Mouse (Mus musculus) heart, postnatal 25 days (tissue): Measurements from ENCODE around the gene Prps2. TPM values are rescaled to one million over a fixed set of nuclear protein-coding genes. Genes with fewer than 3 reads are reported as not detected.
"Not testable (repeated sequence)": the region's sequence is repeated elsewhere in the genome, so short reads cannot be mapped to it uniquely, and the experiment has no call there.

Experiments
- DNase-seq: peaks from one replicate; pipeline ENCODE4 v3.0.0; 2022; ENCODE audit warnings: low spot score
- intact Hi-C: fragments of 180-260 bp; cut with DNase I; formaldehyde crosslinking; loops from one replicate; pipeline ENCODE4 v1.15.1; 2025
- total RNA-seq, 2 experiments: library from RNA; stranded (reverse); gene quantifications; 2 replicates each; pipeline ENCODE4 v1.2.3; 2021

Prps2 gene
- 1 to 10 TPM; 9.5 to 9.9 TPM for total RNA-seq

- no peak for DNase-seq
- intact Hi-C loops: no loop called here
Measured at GRCm38 (mm10) chrX:167382047-167382853, at the start of gene Prps2. Prps2 (minus strand) TSS chrX:167382749.

DNA sequence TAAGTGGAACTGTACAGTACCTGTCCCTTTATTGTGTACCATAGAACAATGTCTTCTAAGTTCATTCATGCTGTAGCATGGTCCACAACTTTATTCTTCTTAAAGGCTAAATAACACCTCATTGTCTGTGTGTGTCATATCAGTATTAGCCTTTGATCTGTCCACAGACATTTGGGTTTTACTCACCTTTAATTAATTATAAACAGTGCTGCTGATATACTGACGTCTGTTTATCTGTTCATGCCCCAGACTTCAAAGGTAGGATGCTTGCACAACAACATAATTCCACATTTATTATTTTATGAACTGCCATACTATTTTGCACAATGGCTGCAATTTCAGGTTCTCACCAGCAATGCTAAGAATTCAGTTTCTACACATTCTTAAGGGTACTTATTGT, 35.1 kb upstream of the Prps2 start:
- intact Hi-C loops: no loop called here
- DNase-seq: no peak

DNA sequence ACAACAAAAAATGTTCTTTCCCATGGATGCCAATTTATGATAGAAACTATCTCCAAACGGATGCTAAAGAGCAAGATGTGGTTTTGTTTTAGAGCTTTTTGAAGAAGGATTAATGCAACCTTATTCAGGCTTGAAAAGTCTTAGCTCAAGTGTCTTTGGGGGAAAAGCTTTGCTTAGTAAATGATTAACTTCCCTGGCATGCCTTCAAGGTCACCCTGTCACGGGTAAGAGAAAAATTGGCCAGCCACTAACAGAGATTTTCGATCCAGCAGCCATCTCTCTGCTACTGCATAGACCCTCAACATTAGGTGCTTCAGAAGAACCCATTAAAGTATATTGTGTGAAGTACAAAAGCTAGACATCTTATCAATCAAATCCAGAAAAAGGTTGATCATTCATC, 12.4 kb upstream of the Prps2 start:
- DNase-seq: no peak
- intact Hi-C loops: no loop called here

- no peak for DNase-seq
- intact Hi-C loops: no loop called here
Measured at GRCm38 (mm10) chrX:167386647-167387046, 4.1 kb upstream of the Prps2 start.

DNA sequence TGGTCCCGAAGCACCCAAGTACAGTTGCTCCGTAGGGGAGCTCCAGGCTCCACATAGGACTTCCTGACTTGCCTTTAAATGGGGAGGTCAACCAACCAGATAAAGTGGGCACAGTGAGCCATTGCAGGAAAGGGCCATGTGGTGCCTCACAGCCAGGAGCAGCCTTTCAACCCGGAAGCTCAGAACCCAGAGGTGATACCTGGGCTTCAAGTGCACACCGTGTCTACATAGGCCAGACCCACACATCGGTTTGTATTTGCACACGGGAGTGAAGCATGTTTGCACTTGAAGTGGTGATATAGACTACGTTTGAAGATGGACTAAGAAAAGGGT, 271 bp upstream of the Prps2 start:
- intact Hi-C loops: no loop called here
- DNase-seq: no peak

- no peak for DNase-seq
- intact Hi-C loops: no loop called here
Measured at GRCm38 (mm10) chrX:167381583-167382046, 934 bp downstream of the Prps2 start.

DNA sequence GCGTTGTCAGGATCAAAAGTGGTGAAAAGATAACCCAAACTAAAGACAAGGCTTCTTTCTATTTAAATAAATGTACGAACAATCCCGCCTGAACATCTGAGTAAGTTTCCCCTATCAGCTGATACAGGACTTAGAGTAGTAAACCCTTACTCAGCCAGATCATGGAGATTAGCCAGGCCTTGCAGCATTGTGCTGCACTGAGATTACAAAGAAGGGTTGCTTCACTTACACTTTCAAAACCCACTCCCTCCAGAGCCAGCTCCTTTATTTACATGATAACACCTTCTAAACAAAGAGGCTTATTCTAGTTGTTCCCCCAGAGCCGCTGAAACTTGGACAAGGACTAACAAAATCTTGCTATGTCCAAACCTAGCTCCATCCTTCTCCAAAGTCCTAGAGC, 2.5 kb downstream of the Prps2 start:
- intact Hi-C loops: no loop called here
- no peak for DNase-seq

- intact Hi-C loops: not testable (repeated sequence)
Measured at GRCm38 (mm10) chrX:167361231-167361630, 21.3 kb downstream of the Prps2 start.

GRCm38 (mm10) chrX:167359704-167360103, 22.8 kb downstream of the Prps2 start:
- no peak for DNase-seq
- intact Hi-C loops: loop anchor here (5.0 kb wide), 1 partner anchor 67 kb away; no protein-coding TSS in a partner anchor

More at GRCm38 (mm10) chrX:167361231-167361630, 21.3 kb downstream of the Prps2 start:
- not testable (repeated sequence) for DNase-seq

DNA sequence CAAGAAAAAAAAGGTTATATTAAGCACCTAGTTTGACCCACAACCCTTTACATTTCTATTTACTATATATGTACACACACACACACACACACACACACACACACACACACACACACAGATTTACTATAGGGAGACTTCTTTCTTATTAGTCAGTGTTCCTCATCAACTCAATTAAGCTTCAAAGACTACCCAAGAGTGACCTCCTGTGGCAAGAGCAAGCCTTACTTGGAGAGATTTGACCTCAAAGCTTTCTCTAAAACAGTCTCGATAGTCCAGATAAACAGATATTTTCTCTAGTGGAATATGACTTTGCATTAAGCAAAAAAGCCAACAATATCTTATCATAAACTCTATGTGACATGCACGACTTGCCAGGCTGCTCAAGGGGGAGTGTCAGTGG, 25.1 kb downstream of the Prps2 start:
- no peak for DNase-seq
- intact Hi-C loops: loop anchor here (5.0 kb wide), 1 partner anchor 65 kb away; no protein-coding TSS in a partner anchor

DNA sequence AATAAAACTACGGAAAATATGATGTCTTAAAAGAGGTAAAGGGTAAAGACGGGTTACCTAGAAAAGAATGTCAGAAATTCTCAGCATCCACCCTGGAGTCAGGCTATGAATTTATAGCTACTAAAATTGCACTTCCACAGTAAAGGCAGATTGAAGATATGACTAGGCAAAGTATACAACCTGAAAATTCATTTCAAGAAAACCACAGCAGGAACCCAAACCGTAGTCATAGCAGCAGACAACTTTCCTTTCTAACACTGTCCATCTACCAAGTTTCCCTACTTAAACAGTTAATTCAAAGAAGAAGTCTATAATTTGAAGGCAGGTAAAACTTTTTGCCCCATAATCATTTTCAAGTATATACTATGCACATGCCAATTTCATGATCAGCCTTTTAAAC, 26.6 kb downstream of the Prps2 start:
- DNase-seq: no peak
- intact Hi-C loops: loop anchor here (5.0 kb wide), 1 partner anchor 64 kb away; no protein-coding TSS in a partner anchor

- intact Hi-C loops: no loop called here
- no peak for DNase-seq
Measured at GRCm38 (mm10) chrX:167353617-167354016, 28.9 kb downstream of the Prps2 start.

- intact Hi-C loops: no loop called here
- DNase-seq: no peak
Measured at GRCm38 (mm10) chrX:167346440-167346839, 36.1 kb downstream of the Prps2 start.

DNA sequence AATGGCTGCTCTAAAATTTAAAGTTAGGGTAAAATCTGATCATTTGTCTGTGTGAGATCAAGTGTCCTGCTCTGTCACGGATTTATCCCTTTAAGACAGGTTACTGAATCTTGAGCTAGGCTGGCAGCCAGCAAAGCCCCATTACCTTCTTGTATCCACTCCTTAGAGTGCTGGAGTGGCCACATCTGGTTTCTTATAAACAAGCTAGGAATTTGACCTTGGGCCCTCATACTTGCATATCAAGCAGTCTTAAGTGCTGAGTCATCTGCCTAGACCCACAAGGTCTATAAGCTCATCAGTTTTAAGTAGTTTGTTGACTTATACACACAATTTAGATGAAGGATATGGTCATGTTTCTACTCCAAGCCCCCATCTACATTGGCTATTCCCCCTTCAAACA, 38.2 kb downstream of the Prps2 start:
- intact Hi-C loops: no loop called here
- no peak for DNase-seq

DNA sequence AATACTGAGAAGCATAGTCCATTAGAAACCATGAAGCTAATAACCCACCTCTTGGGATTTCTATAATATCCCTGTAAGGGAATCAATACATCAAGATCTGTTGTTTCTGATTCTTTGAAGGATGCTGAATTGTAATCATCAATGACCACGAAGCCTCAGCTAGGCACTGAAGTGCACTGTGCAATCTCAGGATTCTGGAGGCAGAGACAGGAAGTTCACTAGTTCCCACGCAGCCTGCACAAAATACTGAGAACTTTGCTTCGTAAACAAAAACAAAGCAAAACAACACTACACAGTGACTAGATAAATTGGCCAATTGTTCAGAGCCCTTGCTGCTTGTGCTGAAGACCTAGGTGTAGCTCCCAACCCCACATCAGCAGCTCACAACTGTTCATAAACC, 40.7 kb downstream of the Prps2 start:
- intact Hi-C loops: no loop called here
- DNase-seq: no peak

- intact Hi-C loops: no loop called here
- no peak for DNase-seq
Measured at GRCm38 (mm10) chrX:167340190-167340589, 42.4 kb downstream of the Prps2 start.

- no peak for DNase-seq
- intact Hi-C loops: no loop called here
Measured at GRCm38 (mm10) chrX:167337990-167338389, 44.6 kb downstream of the Prps2 start.

- DNase-seq: no peak
- intact Hi-C loops: no loop called here
Measured at GRCm38 (mm10) chrX:167334571-167334970, 48.0 kb downstream of the Prps2 start.

GRCm38 (mm10) chrX:167332607-167333006, 49.9 kb downstream of the Prps2 start:
- intact Hi-C loops: no loop called here
- DNase-seq: no peak

GRCm38 (mm10) chrX:167330993-167331392, 51.6 kb downstream of the Prps2 start:
- intact Hi-C loops: no loop called here
- no peak for DNase-seq

DNA sequence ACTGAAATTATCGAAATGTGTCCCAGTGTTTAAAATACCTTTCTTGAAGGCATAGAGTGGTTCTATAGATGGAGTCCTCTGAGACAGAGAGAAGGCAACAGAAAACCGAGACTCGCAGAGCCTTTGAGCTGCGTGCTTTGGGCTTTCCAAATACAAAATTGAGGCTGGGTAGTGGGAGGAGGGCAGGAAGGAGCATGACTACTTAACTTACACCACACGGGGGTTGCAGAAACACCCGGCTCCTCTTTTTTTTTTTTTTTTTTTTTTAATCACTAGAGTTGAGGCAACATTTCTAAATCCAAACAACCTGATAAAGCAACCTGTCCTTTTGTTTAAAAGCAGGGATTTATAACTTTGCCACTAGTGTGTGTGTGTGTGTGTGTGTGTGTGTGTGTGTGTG, 52.1 kb downstream of the Prps2 start, which contains the start of gene Tlr7:
TSS of gene Tlr7 (minus strand) at position 160 of the 400 bp plus-strand sequence.
- no peak for DNase-seq
- intact Hi-C loops: no loop called here

DNA sequence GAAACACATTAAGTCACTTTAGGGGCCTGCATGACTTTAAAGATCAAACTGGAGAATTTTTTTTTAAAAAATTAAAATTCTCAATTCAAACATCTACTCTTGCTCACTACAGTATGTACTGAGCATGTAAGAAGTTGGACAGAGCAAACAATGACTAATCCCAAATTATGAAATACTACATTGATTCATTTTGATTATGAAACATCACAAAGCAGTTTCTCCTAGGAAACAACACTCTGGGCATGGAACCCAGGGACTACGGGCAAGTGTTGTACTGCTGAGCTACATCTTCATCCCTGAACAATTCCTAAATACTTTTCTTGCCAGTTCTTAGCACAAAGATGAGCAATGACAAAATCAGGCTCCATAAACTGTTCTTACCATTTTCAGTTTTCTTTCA, 52.9 kb downstream of the Prps2 start:
- intact Hi-C loops: no loop called here

More for the DNA sequence above, 52.9 kb downstream of the Prps2 start:
- DNase-seq: no peak
